Mouse (Mus musculus): ENCODE measurements around the gene Nr1h2.

The Nr1h2 gene

DNA sequence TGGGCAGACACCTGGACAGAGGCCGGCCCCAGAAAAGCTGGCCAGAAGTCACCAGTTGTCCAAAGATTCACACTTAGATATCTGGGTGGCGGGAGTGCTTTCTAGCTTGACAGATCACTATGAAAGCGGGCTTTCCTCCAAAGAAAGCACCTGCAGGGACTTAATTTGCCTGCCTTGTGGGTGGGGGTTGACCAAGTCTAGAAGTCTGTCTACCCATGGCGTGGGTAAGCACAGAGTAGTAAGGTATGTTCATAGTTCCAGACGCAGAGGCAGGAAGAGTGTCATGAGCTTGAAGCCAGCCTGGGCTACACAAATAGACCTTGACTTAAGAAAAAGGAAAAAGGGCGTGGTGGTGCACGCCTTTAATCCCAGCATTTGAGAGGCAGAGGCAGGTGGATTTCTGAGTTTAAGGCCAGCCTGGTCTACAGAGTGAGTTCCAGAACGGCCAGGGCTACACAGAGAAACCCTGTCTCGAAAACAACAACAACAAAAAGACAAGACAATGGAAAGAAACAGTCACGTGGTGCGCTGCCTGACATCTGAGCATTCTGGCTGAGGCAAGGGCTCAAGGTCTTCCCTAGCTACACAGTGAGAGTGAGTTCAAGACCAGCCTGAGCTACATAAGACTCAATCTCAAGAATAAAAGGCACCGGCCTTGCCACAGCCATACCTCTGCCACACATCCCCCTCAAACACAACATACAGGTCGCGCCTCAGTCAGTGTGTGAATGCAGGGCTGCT, 27.2 kb downstream of the Nr1h2 start:
- DNase-seq: no peak

DNA sequence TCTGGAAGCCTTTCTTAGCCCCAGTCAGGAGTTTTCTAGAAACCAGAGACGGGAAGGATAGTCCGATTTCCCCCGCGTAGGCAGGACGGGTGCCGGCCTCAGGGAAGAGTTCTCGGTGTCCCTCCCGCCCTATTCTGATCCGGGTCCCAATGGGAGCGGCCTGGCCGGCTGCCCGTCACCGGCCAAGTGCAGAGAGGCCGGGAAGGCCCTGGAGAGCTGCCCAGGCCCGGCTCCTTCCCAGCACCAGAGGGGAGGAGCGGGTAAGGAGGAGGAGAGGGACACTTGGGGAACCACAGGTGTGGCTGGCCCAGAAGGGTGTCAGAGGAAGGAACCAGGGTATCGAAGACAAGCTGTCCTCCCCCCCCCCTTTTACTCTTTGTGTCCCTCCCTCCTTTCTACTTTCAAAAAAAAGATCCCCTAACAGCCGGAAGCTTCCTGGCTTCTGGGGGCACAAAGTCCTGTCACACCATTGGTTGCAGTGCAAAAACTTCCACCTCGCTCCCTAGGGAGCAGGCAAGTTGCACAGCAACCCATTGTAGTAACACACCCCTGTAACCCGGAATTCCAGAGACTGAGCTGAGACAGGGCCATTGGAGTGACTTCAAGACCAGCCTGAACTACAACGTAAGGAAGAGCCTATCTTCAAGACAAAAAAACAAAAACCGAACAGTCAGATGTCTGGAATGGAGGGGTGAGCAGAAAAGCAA, 28.5 kb downstream of the Nr1h2 start:
- DNase-seq: peak; percentile 99

DNA sequence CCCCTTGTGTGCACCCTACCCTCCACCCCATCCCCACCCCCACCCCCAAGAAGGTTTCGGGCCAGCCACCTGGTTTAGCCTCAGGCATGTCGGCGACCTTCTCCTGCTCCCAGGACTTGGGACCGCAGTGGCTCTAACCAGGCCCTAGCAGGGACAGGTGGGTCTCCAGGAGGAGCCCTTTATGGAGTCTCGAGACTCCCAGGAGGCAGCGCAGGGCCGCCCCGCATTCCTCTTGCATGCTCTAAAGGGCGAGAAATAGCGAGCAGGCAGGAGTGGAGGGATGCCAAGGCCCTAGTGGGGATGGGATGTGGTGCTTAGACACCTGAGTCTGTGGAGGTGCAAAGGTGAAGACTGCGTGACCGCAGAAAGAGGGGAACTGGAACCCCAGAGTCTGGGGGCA, 29.2 kb downstream of the Nr1h2 start, which contains the start of gene Mybpc2:
Mybpc2 (minus strand) TSS at position 155 of the 400 bp plus-strand sequence.
- peak; percentile 94 for DNase-seq

DNA sequence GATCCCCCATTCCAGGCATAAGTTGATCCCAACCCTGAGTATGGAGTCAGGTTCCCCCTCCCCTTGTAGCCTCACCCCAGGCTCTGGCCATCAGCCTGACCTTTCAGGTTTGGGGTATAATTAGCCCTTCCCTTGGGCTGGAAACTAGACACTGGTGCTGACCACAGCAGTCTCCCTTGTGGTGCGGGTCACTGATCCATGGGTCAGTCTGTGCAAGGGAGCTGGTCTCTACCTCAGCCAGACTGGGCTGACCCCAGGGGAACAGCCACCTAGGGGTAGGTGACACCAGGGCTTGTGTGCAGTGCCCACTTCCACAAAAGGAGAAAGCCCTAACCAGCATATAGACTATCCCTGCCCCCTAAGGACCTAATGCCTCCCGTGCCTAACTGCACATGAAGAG, 30.7 kb downstream of the Nr1h2 start:
- DNase-seq: no peak

DNA sequence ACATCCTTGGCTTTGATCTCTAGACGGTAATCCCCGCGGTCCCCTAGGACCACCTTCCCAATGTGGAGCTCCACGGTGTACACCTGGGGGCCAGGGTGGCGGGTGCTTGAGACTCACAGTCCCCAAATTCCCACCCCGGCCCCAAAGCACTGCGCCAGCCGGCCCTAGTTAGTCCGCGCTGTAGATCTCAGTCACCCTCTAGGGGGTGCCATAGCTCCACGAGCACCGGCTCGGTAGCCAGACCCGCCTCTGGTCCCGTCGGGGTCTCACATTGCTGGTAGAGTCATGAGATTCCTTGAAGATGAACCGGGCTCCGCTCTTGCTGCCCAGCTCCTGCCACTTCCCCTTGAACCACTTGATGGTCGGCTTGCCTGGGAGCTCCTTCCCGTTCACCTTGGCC, 32.0 kb downstream of the Nr1h2 start:
- DNase-seq: no peak

DNA sequence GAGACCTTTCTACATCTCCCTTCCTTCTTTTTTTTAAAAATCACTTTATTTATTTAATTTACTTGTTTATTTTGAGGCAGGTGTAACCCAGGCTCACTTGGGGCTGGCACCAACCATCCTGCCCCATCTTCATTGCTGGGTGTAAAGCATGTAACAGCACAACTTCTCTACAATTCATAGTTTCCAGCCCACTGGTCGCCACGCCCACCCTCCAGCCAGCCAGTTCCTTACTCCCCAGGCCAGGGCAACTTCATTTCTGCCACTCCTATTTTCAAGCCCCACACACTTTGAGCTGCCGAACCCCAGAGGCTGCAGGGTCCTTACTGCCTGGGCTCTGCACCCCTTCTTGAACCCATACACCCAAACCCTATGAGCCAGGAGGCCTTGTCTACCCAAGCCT, 32.8 kb downstream of the Nr1h2 start:
- no peak for DNase-seq

DNA sequence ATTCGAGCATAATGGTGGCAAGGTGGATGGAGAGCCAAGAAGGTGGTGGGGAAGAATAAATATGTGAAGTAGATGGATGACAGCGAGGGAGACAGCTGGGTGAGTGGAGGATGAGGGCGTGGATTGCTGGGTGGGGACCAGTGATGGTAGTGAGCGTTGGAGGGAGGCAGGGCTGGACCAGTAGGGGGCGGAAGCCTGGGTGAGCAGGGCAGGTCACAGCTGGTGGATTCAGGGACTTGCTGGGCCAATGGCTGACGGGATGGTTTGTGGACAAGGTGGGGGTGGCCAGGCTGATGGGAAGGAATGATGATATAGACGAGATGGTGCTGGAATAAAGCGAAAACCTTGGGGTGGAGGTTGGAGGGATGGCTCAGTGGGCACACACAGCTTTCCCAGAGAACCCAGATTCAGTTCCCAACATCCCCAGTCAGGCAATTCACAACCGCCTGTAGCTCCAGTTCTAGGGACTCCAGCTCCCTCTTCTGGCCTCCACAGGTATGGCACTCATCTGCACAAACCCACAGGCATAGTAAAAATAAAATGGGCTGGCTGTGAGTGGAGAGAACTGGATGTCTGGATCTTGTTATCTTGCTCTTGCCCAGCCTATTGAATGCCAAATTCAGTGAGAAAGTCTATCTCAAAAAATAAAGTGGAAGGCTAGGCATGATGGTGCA, 34.4 kb downstream of the Nr1h2 start:
- no peak for DNase-seq

DNA sequence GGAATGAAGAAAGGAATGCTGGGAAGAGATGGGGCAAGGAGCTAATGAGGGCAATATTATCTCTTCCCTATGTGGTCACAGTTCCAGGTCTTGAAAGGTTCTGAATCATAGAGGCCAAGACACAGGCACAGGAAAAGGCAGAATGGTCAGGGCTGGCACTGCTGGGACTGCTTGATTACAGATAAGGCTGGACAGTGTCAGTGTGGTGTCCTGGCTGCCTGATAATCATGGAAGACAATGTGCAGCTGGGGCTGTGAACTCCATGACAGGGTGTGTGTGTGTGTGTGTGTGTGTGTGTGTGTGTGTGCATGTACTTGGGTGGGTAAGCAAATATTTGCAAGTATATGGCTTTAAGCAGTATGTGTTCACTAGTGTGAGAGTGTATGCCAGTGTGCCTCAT, 46.3 kb downstream of the Nr1h2 start:
- DNase-seq: no peak

DNA sequence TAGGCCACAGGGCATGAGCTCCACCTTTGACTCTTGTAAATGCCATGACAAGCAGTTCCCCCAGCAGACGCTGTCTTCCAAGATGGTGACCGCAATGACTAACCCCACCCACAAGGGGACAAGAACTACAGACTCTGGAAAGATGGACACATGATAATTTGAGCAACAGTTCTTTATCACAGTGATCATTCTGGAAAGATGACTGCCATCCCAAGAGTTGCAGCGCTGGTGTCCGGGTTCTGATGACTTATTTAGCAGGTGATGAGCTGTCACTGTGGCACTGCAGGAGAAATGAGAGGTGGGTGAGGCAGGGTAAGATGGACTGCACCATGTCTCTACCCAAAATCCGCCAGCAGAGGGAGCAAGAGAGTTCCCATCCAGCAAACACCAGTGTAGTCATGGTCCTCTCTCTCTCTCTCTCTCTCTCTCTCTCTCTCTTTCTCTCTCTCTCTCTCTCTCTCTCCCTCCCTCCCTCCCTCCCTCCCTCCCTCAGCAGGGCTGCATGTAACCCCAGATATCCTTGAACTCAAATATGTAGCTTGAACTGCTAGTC, 52.1 kb downstream of the Nr1h2 start:
- no peak for DNase-seq

DNA sequence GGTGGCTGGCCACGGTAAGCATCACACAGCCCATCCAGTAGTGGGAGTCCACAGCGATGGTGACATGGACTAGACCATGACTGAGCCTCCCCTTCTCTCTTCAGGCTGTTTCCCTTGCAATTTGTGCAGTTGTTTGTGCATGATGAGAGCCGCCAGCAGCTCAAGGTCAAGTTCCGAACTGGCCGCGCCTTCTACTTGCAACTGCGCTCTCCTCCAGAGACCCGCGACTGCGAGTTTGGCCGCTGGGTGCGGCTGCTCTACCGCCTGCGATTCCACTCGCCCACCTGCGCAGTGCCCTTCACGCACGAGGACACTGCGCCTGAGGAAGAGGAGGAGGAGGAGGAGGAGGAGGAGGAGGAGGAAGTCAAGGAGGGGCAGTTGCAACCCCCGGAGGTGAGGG, 53.7 kb downstream of the Nr1h2 start:
- peak; percentile 75 for DNase-seq

Data from heart, adult 11 months (tissue).